Mouse (Mus musculus): ENCODE results near the gene Lrrc4b. TPM values are rescaled to one million over a fixed set of nuclear protein-coding genes. Genes with fewer than 3 reads are reported as not detected.
A peak's percentile ranks its signal among the peaks of the same experiment; 100 is the strongest.

The Lrrc4b gene
- polyA plus RNA-seq, 2 experiments = 1.6 to 15.3 TPM

DNA sequence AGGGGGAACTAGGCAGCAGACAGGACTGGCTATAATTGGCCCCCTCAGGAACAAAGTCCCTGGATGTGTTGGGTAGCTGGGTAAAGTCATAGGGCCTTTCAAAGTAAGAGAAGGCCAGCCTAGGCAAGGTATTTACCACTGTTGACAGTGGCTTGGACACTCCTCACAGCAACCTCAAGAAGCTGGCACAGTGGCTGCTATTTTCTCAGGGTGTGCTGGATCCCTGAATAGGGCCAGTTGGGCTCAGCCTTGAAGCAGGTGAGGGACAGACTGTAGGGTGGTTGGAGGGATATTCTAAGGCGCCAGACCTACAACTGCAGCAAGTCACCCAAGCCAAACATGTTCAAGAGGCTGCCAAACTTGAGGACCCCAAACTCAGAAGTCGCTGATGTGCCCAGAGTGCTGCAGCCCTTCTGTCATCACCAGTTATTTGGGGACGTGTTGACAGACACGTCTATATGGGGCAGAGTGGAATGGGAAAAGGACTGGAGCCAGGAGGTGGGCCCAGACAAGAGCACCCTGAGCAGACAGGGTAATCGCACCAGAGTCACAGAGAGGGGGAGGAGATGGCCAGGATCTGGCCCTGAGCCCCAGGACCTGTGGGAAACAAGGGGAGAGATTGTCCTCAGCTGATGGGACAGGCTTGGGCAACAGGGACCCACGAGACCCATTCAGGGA lies 43.2 kb downstream of the Lrrc4b start:
- Histone ChIP-seq H3K9me3 (ENCODE audit: control insufficient read depth, low read length) (no peaks in the 10 kb centered on the region), H3K4me1 (ENCODE audit: control insufficient read depth, insufficient read depth, low read length) (no peaks in the 10 kb centered on the region; the same call in 1 of the 2 replicates), H3K27me3 (ENCODE audit: control insufficient read depth, insufficient read depth, low read length) (peaks cover 20% of the 10 kb centered on the region), H3K27ac (replicated peaks; ENCODE audit: low read depth, low read length) (0 out of 2 replicates have a peak overlapping the region, but pooled peaks have one; percentile 13), H3K36me3 (ENCODE audit: control insufficient read depth, insufficient read depth, low read length) (no peaks in the 10 kb centered on the region; the same call in 1 of the 2 replicates), H3K9ac (ENCODE audit: low read depth, low read length, severe bottlenecking) (no peak overlapping the region), H3K4me2 (replicated peaks; ENCODE audit: low read depth, low read length, severe bottlenecking) (no peak overlapping the region), H3K4me3 (replicated peaks; ENCODE audit: low read length) (no peak overlapping the region)
- TF ChIP-seq POLR2A (IDR thresholded peaks at IDR 0.05; ENCODE audit: borderline replicate concordance, extremely low read depth, insufficient read depth, insufficient read length) = no peak
- DNase-seq (ENCODE audit: low spot score) (no peak), ATAC-seq (ENCODE audit: low FRiP score, low read depth) (no peak)
- WGBS = 37% methylated on average over 6 of the region's 6 CpGs

DNA sequence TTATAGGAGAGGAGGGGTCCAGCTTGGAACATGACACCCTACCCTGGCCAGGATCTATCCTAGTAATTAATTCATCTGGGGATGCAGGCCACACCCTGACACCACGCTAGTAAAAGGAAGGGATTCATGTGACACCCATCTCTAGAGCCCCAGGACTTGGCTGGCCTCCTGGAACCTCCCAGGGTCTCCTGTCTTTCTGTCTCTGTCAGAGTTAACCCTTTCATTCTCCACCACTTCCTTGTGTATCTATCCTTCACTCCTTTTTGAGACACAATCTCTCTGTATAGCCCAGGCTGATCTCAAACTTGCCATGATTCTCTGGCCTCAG lies 43.7 kb downstream of the Lrrc4b start:
- Histone ChIP-seq H3K27ac (replicated peaks; ENCODE audit: low read depth, low read length) (no peak overlapping the region), H3K4me1 (ENCODE audit: control insufficient read depth, insufficient read depth, low read length) (no peaks in the 10 kb centered on the region; the same call in 1 of the 2 replicates), H3K27me3 (ENCODE audit: control insufficient read depth, insufficient read depth, low read length) (peaks cover 24% of the 10 kb centered on the region), H3K36me3 (ENCODE audit: control insufficient read depth, insufficient read depth, low read length) (no peaks in the 10 kb centered on the region; the same call in 1 of the 2 replicates), H3K9me3 (ENCODE audit: control insufficient read depth, low read length) (no peaks in the 10 kb centered on the region), H3K4me2 (replicated peaks; ENCODE audit: low read depth, low read length, severe bottlenecking) (no peak overlapping the region), H3K4me3 (replicated peaks; ENCODE audit: low read length) (no peak overlapping the region), H3K9ac (ENCODE audit: low read depth, low read length, severe bottlenecking) (no peak overlapping the region)
- no peak for ATAC-seq (ENCODE audit: low FRiP score, low read depth)
- no peak for TF ChIP-seq POLR2A (IDR thresholded peaks at IDR 0.05; ENCODE audit: borderline replicate concordance, extremely low read depth, insufficient read depth, insufficient read length)
- 0% methylated on average over 1 of the region's 1 CpGs for WGBS
- peak; percentile 35 for DNase-seq (ENCODE audit: low spot score)

DNA sequence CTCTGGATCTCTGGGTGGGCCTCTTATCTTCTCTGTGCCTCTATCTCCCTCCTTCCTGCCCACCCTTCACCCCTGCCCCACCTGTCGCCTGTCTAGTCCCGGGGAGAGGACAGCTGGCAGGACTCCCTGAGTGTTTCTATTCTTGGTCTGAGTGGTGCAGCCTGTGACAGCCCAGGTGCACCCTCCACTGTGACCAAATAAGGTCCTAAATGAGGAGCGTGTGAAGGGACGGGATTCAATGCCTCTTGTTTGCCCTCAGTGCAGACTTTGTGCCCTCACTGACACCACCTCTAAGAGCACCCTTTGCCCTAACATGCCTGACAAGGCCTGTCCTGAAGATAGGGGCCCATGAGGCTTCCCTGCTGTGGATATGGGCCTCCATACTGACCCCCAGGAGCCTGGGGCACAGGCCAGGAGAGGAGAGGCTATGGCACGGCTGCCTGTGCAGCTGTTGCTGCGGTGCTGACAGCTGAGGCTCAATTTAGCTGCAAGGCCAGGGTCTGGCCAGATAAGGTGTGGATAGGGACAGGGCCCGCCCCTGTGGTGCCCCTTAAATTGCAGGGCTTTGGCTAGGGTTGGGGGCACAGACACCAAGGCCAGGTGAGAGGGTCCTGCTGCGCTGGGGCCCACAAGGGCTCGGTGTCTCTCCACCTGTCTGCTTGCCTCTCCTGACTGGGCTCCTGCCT lies 44.3 kb downstream of the Lrrc4b start:
- Histone ChIP-seq H3K4me2 (replicated peaks; ENCODE audit: low read depth, low read length, severe bottlenecking) (no peak overlapping the region), H3K4me1 (ENCODE audit: control insufficient read depth, insufficient read depth, low read length) (no peaks in the 10 kb centered on the region; the same call in 1 of the 2 replicates), H3K4me3 (replicated peaks; ENCODE audit: low read length) (no peak overlapping the region), H3K9ac (ENCODE audit: low read depth, low read length, severe bottlenecking) (no peak overlapping the region), H3K36me3 (ENCODE audit: control insufficient read depth, insufficient read depth, low read length) (no peaks in the 10 kb centered on the region; the same call in 1 of the 2 replicates), H3K27ac (replicated peaks; ENCODE audit: low read depth, low read length) (0 out of 2 replicates have a peak overlapping the region, but pooled peaks have one; percentile 26), H3K9me3 (ENCODE audit: control insufficient read depth, low read length) (no peaks in the 10 kb centered on the region), H3K27me3 (ENCODE audit: control insufficient read depth, insufficient read depth, low read length) (peaks cover 28% of the 10 kb centered on the region)
- WGBS = 35% methylated on average over 7 of the region's 9 CpGs
- no peak for TF ChIP-seq POLR2A (IDR thresholded peaks at IDR 0.05; ENCODE audit: borderline replicate concordance, extremely low read depth, insufficient read depth, insufficient read length)
- DNase-seq (ENCODE audit: low spot score) (peak; percentile 33), ATAC-seq (ENCODE audit: low FRiP score, low read depth) (peak; percentile 58)

DNA sequence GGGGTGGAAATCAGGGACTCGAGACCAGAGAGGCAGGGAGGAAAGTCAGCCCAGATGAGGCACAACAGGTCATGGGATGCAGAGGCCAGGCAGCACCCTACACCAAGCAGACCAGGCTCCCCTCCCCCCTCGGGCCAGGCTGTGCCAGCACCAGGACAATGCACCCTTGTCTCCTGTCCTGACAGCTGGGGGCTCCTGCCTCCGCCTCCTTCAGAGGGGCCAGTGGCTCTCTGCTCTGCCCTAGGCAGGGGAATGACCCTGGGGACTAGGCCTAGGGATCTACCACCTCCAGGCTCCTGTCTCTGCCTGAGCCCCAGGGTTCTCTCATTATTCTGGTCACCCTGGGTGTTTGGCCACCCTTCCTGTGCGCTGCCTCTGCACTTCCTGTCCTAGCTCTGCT lies 45.6 kb downstream of the Lrrc4b start:
- TF ChIP-seq POLR2A (IDR thresholded peaks at IDR 0.05; ENCODE audit: borderline replicate concordance, extremely low read depth, insufficient read depth, insufficient read length) = no peak
- Histone ChIP-seq H3K4me1 (ENCODE audit: control insufficient read depth, insufficient read depth, low read length) (no peaks in the 10 kb centered on the region), H3K27ac (replicated peaks; ENCODE audit: low read depth, low read length) (no peak overlapping the region), H3K27me3 (ENCODE audit: control insufficient read depth, insufficient read depth, low read length) (peaks cover 36% of the 10 kb centered on the region), H3K4me2 (replicated peaks; ENCODE audit: low read depth, low read length, severe bottlenecking) (0 out of 2 replicates have a peak overlapping the region, but pooled peaks have one; percentile 10), H3K4me3 (replicated peaks; ENCODE audit: low read length) (0 out of 2 replicates have a peak overlapping the region, but pooled peaks have one; percentile 7), H3K9me3 (ENCODE audit: control insufficient read depth, low read length) (no peaks in the 10 kb centered on the region), H3K9ac (ENCODE audit: low read depth, low read length, severe bottlenecking) (no peak overlapping the region), H3K36me3 (ENCODE audit: control insufficient read depth, insufficient read depth, low read length) (no peaks in the 10 kb centered on the region)
- 15% methylated on average over 4 of the region's 4 CpGs for WGBS
- DNase-seq (ENCODE audit: low spot score) (peak; percentile 49), ATAC-seq (ENCODE audit: low FRiP score, low read depth) (peak; percentile 24; the same call in 1 of the 2 replicates)

DNA sequence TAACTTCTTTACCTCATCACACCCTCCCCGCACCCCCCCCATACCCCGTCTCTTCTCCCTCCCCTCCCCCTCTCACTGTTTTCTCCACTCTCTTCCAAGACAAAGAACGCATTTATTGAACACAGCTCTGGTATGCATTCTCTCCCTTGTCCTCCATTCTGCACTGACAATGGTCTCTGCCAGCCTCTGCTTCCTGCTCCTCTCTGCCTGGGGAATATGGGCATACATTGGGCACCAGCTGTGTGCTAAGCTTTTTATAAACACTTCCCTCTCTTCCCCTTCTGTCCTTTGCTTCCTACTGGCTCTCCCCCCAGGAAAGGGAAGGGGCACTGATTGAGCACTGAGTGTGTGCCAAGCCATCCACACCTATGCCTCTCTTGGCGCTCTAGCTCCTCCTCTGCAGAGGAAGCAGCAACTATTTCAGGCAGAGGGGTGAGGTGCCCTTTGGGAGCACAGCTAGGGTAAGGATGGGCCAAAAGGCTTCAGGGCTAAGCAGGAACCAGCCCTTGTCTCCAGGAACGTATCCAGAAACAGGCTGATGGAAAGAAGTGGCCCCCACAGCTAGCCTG lies 46.3 kb downstream of the Lrrc4b start:
- TF ChIP-seq POLR2A (IDR thresholded peaks at IDR 0.05; ENCODE audit: borderline replicate concordance, extremely low read depth, insufficient read depth, insufficient read length) = no peak
- Histone ChIP-seq H3K9me3 (ENCODE audit: control insufficient read depth, low read length) (no peaks in the 10 kb centered on the region), H3K4me3 (replicated peaks; ENCODE audit: low read length) (no peak overlapping the region), H3K36me3 (ENCODE audit: control insufficient read depth, insufficient read depth, low read length) (no peaks in the 10 kb centered on the region), H3K27ac (replicated peaks; ENCODE audit: low read depth, low read length) (no peak overlapping the region), H3K4me1 (ENCODE audit: control insufficient read depth, insufficient read depth, low read length) (no peaks in the 10 kb centered on the region), H3K9ac (ENCODE audit: low read depth, low read length, severe bottlenecking) (no peak overlapping the region), H3K4me2 (replicated peaks; ENCODE audit: low read depth, low read length, severe bottlenecking) (no peak overlapping the region), H3K27me3 (ENCODE audit: control insufficient read depth, insufficient read depth, low read length) (peaks cover 36% of the 10 kb centered on the region)
- no peak for ATAC-seq (ENCODE audit: low FRiP score, low read depth)
- no peak for DNase-seq (ENCODE audit: low spot score)
- WGBS = 30% methylated on average over 5 of the region's 5 CpGs
